Mouse (Mus musculus) ES-E14 (cell line): Measurements from ENCODE around the gene Gmip. TPM values are rescaled to one million over a fixed set of nuclear protein-coding genes. Genes with fewer than 3 reads are reported as not detected.

Experiments used
- DNase-seq: peaks from one replicate; pipeline ENCODE4 v3.0.0-alpha.2; 2013; ENCODE audit warnings: low read depth, low spot score
- H3K27ac ChIP-seq: 2 replicates; pipeline ENCODE4 v1.5.1; 2012; ENCODE audit warnings: low read depth, mild to moderate bottlenecking, low read length, moderate library complexity, mixed read lengths; ENCODE audit not compliant: poor library complexity, insufficient read depth, severe bottlenecking
- H3K36me3 ChIP-seq: 2 replicates; pipeline ENCODE4 v1.6.1; 2012; ENCODE audit warnings: mild to moderate bottlenecking, low read length, moderate library complexity, mixed read lengths; ENCODE audit not compliant: control insufficient read depth, poor library complexity, insufficient read depth, severe bottlenecking
- H3K4me1 ChIP-seq, 2 experiments: fragments of 150-350 bp in 1 of 2; sonication (generic) in 1 of 2; 2 replicates each; pipeline ENCODE4 v1.6.1; 2012; ENCODE audit warnings: low read length in 2 of 2, mild to moderate bottlenecking in 1 of 2, mixed read lengths in 1 of 2; ENCODE audit not compliant: control insufficient read depth in 2 of 2, insufficient read depth in 2 of 2, poor library complexity in 1 of 2
- H3K4me3 ChIP-seq, 2 experiments: fragments of 150-350 bp in 1 of 2; sonication (generic) in 1 of 2; 2 replicates each; pipeline ENCODE4 v1.5.1; 2012; ENCODE audit warnings: low read length in 2 of 2, low read depth in 1 of 2, mild to moderate bottlenecking in 1 of 2, mixed read lengths in 1 of 2; ENCODE audit not compliant: insufficient read depth in 1 of 2, poor library complexity in 1 of 2, severe bottlenecking in 1 of 2
- H3K9ac ChIP-seq: 2 replicates; pipeline ENCODE4 v1.6.1; 2012; ENCODE audit warnings: low read depth, mild to moderate bottlenecking, low read length, mixed read lengths; ENCODE audit not compliant: poor library complexity, insufficient read depth, severe bottlenecking
- H3K9me3 ChIP-seq: fragments of 150-350 bp; sonication (generic); 2 replicates; pipeline ENCODE4 v1.6.1; 2012; ENCODE audit warnings: low read depth, mild to moderate bottlenecking, low read length; ENCODE audit not compliant: control insufficient read depth, insufficient read depth
- CHD2 ChIP-seq: IDR thresholded peaks from 2 replicates; pipeline ENCODE4 v1.6.1; 2014; ENCODE audit warnings: mild to moderate bottlenecking, low read depth, low read length, inconsistent platforms
- HCFC1 ChIP-seq: IDR thresholded peaks from 2 replicates; pipeline ENCODE4 v1.6.1; 2012; ENCODE audit warnings: low read length, inconsistent platforms, borderline replicate concordance; ENCODE audit not compliant: insufficient read depth
- MAFK ChIP-seq: IDR thresholded peaks from 2 replicates; pipeline ENCODE4 v1.6.1; 2014; ENCODE audit warnings: mild to moderate bottlenecking, low read depth, low read length, inconsistent platforms; ENCODE audit not compliant: insufficient read depth
- ZC3H11A ChIP-seq: IDR thresholded peaks from 2 replicates; pipeline ENCODE4 v1.6.1; 2012; ENCODE audit warnings: low read depth, mild to moderate bottlenecking, inconsistent platforms, low read length, borderline replicate concordance
- ZNF384 ChIP-seq: IDR thresholded peaks from 2 replicates; pipeline ENCODE4 v1.6.1; 2012; ENCODE audit warnings: low read depth, low read length, inconsistent platforms
- in situ Hi-C, 2 experiments: fragments of 600-800 bp; cut with MboI; formaldehyde crosslinking; loops; one replicate each; pipeline ENCODE4 v1.15.1; 2025; ENCODE audit warnings: low sequenced_read_pairs in 2 of 2, inconsistent platforms in 1 of 2; ENCODE audit not compliant: unreplicated experiment in 2 of 2
- total RNA-seq: library from RNA; depleted of rRNA; stranded (reverse); fragments of 300-350 nt; gene quantifications from 2 replicates; pipeline ENCODE4 v1.2.3, GENCODE M21; 2012

Gene Gmip
- total RNA-seq, 1 experiment = 5.9 TPM

DNA sequence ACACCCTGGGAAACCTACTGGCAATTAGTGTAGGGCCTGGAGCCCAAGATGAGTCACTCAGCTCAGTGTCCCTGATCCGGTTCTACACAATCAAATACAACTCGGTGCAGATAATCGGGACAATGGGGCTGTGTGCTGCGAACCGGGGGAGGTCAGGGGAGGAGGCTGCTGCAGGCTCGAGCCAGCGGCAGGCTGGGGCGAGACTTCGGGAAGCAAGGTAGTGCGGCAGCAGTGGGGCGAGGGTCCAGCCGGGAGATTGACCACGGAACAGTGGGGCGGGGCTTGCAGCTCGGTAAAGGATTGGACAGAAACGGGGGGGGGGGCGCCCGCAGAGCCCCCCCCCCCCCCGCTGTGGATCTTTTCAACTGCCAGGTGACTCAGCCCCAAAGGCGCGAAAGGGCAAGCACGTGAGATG lies 13.5 kb downstream of the Gmip start:
- H3K4me1 ChIP-seq = peaks cover 0 to 19% of the 10 kb centered on the region in 2 experiments; a peak in 1 of 4 replicates
- in situ Hi-C loops = no loop called here
- TF ChIP-seq ZC3H11A = no peak
- TF ChIP-seq HCFC1 = no peak
- no peak for TF ChIP-seq MAFK
- no peak for TF ChIP-seq CHD2
- no peak for TF ChIP-seq ZNF384
- no peak for DNase-seq
- H3K9me3 ChIP-seq = no peaks in the 10 kb centered on the region
- peak overlapping the region; percentile 36 for H3K27ac ChIP-seq
- peaks cover 5% of the 10 kb centered on the region; the same call in 1 of the 2 replicates for H3K36me3 ChIP-seq
- H3K9ac ChIP-seq = peak overlapping the region; percentile 79
- peak overlapping the region; percentile 74 to 83 for H3K4me3 ChIP-seq

DNA sequence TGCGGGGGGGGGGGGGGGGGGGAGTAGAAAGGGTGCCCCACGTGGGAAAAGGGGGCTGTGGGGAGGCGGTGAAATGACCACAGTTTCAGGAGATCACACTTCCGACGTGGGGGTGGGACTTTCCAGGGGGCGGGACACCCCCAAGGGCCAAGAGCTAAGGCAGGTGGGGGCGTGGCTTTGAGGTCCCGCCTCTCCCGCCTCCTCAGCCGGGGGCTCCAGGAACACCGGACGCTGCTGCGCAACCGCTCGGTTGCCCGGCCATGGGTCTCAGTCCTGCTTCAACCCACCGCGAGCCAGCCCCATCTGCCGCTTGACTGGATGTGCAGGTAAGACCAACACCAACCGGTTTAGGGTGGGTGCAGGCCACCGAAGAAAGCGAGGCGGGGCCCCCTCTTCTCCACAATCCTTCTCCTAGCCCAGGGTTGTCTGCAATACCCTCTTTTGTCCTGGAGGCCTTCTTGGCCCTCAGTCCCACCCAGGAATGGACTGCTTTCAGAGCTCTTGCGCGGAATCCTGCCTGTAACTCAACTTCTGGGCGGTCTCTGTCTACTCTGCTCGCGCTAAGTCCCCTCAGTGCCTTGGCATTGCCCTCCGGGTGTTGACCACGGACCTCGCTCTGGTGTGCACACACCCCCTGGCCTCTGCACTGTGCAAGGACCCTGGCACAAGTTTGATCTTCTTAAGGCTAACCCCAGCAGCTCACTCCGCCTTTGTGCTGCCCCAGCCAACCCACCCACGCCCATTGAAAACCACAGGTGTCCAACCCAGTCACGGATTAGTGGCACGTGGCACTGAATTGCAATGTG lies 14.1 kb downstream of the Gmip start, which contains the start of gene Lpar2:
TSS of gene Lpar2 (plus strand) at position 44 of the 806 bp plus-strand sequence.
- no peak for TF ChIP-seq ZNF384
- peak; percentile 30; the same call in 1 of the 2 replicates for TF ChIP-seq HCFC1
- in situ Hi-C loops = no loop called here
- peak within 1 kb of the TSS; percentile 36 for H3K27ac ChIP-seq
- peak within 1 kb of the TSS; percentile 74 to 83 for H3K4me3 ChIP-seq
- peaks cover 0 to 19% of the 10 kb centered on the region in 2 experiments; a peak in 1 of 4 replicates for H3K4me1 ChIP-seq
- no peaks in the 10 kb centered on the region for H3K9me3 ChIP-seq
- H3K36me3 ChIP-seq = peaks cover 5% of the 10 kb centered on the region; the same call in 1 of the 2 replicates
- H3K9ac ChIP-seq = peak within 1 kb of the TSS; percentile 79
- peak; percentile 72 for DNase-seq

DNA sequence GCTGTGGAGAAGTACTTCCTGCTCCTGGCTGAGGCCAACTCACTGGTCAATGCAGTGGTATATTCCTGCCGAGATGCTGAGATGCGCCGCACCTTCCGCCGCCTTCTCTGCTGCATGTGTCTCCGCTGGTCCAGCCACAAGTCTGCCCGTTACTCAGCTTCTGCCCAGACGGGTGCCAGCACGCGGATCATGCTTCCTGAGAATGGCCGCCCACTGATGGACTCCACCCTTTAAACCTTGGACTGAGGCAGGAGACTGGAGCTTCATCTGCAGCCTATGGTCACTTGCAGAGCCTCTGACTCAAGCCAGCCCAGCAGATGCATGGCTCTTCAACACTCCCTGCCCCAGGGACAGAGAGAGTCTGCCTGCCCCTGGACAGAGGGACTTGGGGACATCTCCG lies 17.9 kb downstream of the Gmip start:
- Histone ChIP-seq H3K36me3 (peaks cover 7% of the 10 kb centered on the region; the same call in 1 of the 2 replicates), H3K4me1 (peaks cover 0 to 12% of the 10 kb centered on the region in 2 experiments; a peak in 1 of 4 replicates), H3K27ac (no peak overlapping the region), H3K9ac (0 out of 2 replicates have a peak overlapping the region, but pooled peaks have one; percentile 8), H3K4me3 (peak overlapping the region in 1 of 2 experiments; percentile 31; a peak in 1 of 4 replicates), H3K9me3 (no peaks in the 10 kb centered on the region)
- in situ Hi-C loops = no loop called here
- TF ChIP-seq HCFC1 = no peak
- TF ChIP-seq ZC3H11A = no peak
- TF ChIP-seq MAFK = no peak
- no peak for TF ChIP-seq ZNF384
- TF ChIP-seq CHD2 = no peak
- no peak for DNase-seq

DNA sequence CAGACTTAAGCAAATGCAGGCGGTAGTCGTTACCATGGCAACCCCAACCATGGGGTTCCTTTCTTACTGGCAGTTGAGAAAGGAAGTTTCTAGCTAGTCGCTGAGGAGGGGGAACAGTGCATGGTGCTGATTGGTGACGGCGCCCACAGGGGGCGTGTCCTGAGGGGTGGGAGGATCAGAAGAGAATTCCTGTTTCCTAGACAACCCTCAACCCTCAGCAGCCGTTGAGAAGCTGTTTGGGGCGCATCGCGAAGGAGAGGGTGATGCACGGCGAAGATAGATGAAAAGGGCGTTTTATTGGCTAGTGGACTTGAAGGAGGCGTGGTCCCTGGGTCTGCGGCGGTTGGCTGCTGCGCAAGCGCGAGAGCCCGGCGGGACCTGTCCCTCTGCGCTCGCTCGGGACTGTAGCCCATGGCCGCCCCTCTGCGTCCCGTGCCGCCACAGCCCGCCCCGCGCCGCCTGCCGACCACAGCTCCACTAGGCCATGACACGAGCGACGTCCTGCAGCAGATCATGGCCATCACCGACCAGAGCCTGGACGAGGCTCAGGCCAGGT lies 23.9 kb downstream of the Gmip start, which contains the start of gene Pbx4:
TSS of gene Pbx4 (plus strand) at position 194 of the 556 bp plus-strand sequence.
- Histone ChIP-seq H3K9me3 (no peaks in the 10 kb centered on the region), H3K27ac (no peak within 1 kb of the TSS), H3K9ac (peak within 1 kb of the TSS; percentile 88), H3K36me3 (peaks cover 2% of the 10 kb centered on the region; the same call in 1 of the 2 replicates), H3K4me1 (no peaks in the 10 kb centered on the region), H3K4me3 (peak within 1 kb of the TSS; percentile 75 to 90)
- TF ChIP-seq ZNF384 (no peak), MAFK (no peak), CHD2 (no peak), ZC3H11A (no peak), HCFC1 (no peak)
- in situ Hi-C loops = no loop called here
- DNase-seq = peak; percentile 98
